Mouse (Mus musculus): ENCODE results near the gene Muc1.

The Muc1 gene

DNA sequence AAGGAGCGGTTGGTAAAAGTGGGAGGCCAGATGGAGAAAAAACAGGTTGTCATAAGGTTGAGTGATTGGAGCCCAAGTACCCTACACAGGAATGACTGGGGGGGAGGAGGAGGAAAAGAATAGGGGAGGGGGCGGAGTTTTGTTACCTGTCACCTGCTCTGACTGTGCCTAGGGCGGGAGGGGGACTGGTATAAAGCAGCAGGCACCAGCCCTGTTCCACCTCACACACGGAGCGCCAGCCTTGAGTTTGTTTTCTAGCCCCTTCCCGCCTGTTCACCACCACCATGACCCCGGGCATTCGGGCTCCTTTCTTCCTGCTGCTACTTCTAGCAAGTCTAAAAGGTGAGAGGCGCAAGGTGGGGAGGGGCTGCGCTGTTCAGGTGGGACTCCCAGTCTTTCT, at the start of gene Muc1:
Muc1 (plus strand) TSS at position 222 of the 400 bp plus-strand sequence.
- DNase-seq (ENCODE audit: low read depth, low spot score) = peak; percentile 55

DNA sequence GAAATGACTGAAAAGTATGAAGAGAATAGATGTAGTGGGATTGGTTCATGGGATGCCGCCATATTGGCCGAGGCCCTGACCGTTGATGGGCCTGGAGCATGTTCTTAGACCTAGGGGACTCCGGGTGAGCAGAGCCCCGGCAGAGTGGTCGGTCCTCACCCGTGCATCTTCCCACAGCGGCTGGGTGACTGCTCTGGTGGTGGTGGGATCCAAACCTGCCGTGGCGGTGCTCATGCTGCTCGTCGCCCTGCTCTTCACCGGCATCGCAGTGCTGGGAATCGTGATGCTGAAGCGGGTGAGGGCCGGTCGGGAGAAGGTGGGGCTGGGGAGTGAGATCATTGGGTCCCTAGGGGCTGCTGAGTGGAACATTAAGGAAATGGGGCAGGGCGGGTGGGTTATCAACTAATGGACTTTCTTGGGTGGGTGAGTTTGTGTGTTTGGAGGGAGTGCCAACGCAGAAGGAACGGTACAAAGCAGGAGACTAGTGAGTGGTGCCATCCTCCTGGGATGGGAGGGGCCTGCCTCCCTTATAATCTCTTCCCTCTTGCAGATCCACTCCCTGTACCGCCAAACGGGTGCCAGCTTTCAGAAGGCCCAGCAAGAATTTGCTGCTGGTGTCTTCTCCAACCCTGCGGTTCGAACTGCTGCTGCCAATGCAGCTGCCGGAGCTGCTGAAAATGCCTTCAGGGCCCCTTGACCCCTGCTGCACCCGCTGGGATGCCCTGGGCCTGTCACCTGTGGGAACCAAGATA, 46.9 kb upstream of the Muc1 start:
- DNase-seq (ENCODE audit: low read depth, low spot score) = no peak

DNA sequence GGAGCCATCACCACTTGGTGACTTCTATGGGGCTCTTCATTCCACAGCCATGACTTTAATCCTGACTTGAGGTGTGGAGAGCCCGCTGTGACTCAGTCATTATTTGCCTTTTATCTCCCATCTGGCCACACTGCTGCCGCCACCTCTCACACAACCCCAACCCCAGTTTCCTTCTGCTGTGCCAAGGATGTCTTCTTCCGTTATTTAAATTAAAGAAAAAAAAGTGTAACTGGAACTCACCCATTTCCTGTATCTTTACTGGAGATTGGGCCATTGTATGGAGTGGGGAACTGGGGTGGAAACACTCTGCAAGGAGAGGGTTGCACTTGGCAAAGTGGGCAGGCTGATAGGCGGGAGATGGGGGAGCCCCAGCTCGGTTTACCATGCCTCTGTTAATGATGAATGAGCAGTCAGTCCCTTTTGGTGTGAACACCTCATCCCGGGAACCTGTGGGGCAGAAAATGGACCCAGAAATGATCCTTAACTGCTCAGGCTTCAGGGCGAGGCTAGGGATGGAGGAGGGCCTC, 46.3 kb upstream of the Muc1 start:
- no peak for DNase-seq (ENCODE audit: low read depth, low spot score)

DNA sequence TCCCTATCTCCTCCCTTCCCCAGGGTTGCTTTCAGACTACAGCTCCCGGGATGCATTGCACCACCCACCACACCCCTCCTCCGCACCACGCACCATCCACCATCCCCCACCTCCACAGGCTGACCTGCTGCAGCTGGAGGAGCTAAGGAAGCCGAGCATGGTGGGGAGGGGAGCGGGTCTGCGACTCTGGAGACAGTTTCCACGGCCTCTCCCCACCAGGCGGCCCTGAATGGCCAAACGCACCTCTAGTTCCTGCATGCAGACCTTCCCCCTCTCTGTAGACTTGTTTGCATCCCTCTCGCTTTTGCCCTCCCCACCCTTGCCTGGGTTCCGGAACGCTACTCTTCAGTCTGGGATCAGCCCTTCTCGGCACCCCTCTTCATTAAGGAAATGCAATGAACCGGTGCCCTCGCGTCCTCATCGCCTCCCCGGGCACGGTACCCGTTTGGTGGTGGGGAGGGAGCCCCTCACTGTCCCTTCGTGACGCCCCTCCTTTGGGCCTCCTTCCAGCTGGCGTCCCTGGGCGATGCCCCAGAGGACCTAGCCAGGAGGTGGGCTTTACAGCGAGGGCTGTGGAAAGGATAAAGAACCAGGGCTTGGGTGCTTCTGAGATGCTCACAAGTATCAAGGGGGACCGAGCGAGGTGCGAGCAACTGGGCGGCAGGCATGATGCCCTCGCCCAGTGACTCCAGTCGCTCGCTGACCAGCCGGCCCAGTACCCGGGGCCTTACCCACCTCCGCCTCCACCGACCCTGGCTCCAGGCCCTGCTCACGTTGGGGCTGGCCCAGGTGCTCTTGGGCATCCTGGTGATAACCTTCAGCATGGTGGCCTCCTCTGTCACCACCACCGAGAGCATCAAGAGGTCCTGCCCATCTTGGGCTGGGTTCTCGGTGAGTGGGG, 45.5 kb upstream of the Muc1 start, which contains the start of gene Fam189b:
Fam189b (plus strand) TSS at position 86 of the 901 bp plus-strand sequence.
- peak; percentile 93 for DNase-seq (ENCODE audit: low read depth, low spot score)

DNA sequence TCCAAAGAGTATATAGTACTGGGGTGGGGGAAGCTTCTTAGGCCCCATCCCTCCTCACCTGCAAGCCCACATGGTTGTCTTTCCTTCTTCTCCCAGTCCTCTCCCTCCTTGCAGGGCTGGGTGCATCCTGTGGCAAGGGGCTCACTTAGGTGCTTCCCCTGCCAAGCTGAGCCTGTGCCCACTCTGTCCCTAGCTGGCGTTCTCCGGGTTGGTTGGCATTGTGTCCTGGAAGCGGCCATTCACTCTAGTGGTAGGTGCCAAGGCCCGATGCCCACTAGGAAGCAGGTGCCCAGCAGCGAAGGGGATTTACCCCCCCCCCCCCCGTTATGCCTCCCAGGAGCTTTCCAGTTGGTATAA, 44.9 kb upstream of the Muc1 start:
- no peak for DNase-seq (ENCODE audit: low read depth, low spot score)

DNA sequence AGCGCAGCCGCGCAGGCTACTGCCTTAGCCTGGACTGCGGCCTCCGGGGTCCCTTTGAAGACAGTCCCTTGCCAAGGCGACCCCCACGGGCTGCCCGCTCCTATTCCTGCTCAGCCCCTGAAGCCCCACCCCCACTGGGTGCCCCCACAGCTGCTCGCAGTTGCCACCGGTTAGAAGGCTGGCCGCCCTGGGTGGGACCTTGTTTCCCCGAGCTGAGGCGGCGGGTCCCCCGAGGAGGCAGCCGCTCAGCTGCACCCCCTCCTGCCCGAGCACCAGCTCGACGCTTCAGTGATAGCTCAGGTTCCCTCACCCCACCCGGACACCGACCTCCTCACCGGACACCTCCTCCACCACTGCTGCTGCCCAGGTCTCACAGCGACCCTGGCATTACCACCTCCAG, 41.7 kb upstream of the Muc1 start:
- no peak for DNase-seq (ENCODE audit: low read depth, low spot score)

DNA sequence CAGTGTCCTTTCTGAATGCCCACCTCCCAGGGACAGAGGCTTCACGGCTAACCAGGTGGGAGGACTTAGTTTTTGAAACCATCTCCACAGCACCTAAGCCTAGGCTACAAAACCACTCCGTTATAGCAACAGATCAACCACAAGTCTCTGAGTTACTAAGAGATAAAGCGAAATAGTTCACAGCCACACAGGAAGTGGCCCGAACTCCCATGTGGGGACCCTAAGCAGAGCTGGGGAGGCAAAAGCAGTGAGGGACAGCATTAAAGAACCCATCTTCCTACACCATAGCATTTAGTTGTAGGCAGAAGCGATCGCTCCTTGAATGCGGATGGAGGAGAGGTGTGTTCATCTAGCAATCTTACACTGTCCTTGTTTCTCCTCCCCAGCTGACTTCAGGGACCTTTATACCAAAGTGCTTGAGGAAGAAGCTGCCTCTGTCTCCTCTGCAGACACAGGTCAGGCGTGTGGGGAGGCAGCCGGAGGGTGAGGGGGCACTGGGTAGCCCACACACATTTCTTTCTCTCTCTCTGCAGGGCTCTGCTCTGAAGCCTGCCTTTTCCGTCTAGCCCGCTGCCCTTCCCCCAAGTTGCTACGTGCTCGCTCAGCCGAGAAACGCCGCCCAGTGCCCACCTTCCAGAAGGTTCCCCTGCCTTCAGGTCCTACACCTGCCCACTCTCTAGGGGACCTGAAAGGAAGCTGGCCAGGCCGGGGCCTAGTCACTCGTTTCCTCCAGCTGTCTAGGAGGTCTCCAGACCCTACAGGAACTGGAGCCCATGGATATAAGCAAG, 41.0 kb upstream of the Muc1 start:
- no peak for DNase-seq (ENCODE audit: low read depth, low spot score)

DNA sequence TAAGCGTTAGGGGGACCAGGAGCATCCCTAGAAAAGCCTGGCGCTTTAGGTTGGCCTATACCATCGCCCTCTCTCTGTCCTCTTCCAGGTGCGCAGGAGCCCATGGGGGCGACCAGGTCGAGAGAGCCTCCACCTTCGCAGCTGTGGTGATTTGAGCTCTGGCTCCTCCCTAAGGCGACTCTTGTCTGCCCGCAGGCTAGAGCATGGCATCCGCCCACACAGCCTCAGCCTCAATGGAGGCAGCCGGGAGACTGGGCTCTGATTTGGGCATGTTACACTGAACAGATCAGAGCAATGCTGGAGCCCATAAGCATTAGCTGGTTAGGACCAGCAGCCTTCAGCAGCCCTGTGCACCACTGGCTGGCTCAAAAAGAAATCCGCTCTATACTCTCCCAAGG, 40.4 kb upstream of the Muc1 start:
- no peak for DNase-seq (ENCODE audit: low read depth, low spot score)

DNA sequence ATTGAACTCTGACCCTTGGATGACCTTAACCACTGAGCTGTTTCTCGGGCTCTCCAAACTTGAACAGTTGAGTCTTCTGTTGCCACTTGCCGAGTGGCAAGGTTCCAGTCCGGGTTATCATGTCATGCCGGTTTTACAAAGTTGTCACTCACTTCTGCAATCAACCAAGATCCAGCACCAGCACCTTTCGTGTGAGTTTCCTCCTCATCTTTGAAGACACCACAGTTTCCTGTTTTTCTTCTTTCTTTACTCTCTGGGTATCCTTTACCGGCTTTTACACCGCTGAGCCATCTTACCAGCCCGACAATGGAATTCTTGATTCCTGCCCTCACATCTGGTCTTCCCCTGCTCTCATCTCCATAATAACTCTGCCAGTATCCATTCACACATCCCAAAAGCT, 38.4 kb upstream of the Muc1 start:
- no peak for DNase-seq (ENCODE audit: low read depth, low spot score)

DNA sequence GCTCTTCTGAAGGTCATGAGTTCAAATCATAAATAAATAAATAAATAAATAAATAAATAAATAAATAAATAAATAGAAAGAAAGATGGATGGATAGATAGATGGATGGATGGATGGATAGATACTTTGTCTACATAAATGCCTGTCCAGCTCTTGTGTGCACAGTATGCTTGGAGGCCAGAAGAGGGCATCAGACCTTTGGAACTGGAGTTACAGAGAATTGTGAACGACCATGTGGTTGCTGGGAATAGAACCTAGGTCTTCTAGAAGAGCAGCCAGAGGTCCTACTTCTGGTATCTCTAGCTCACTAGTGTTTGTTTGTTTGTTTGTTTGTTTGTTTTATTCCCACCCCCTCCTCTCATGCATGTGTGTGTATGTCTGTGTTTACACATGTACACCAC, 35.5 kb upstream of the Muc1 start:
- DNase-seq (ENCODE audit: low read depth, low spot score) = peak; percentile 59

DNA sequence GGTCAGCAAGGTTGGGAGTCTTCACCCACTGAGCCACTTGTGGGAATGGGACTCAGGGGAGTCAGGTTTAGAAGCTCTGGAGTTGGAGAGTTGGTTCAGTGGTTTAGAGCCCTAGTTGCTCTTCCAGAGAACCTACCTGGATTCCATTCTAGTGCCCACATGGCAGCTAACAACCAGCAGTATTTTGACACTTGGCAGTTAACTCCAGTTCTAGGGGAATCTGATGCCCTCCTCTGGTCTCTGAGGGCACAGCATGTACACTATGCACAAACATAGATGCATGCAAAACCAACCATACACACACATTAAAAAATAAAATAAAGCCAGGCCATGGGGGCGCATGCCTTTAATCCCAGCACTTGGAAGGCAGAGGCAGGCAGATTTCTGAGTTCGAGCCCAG, 35.0 kb upstream of the Muc1 start:
- DNase-seq (ENCODE audit: low read depth, low spot score) = no peak

DNA sequence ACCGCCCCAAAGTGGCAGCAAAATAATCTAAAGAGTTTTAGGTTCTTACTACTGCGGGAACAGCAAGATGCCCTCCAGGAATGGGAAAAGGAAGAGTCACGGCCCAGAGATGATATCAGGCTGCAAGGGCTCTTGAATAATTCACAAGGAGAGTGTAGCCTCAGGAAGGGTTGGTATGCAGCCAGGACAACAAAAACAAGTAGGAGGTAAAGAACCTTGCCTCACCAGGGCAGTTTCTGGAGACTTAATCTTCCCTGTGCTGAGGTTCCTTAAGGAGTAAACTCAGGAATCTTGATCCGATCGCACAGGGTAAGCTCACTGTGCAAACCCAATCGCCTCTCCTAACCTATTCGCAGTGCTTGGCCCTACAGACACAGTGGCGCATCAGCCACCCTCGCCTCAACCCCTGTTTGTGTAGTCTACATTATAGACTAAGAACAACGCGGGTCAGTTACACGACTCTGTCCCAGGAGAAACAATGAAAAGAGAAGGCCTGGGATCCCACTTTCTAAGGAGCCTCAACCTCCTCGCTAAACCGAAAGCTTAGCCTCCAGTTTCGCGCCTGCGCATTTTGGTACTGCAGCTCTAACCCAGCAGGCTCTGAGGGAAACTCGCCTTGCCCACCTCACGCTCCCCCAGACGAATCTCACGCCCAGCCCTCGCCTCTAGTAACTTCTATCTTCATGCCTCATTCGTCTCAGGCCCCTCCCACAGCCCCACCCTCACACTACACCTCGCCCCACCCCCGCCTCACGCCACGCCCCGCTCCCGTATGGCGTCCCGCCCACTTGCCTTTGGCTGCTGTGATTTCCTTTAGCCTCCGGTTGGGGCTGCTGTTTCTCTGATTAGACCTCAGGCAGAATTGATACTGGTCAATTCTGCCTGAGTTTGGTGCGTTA, 32.6 kb upstream of the Muc1 start:
- peak; percentile 97 for DNase-seq (ENCODE audit: low read depth, low spot score)

DNA sequence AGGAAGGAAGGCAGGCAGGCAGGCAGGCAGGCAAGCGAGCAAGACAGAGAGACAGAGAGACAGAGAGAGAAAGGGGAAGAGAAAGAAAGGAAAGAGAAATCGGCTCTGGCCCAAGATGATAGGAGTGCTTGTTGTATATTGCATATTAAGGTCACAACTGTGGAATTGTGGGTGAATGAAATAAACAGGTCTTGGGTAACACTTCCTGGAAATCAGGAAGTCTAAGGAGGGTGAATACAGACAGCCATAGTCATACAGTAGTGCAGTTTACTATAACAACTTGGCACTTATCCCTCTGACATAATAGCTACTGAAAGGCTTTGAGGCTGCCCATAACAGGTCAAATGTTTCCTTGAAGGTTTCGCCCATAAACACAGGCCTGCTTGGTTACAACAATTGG, 29.0 kb upstream of the Muc1 start:
- no peak for DNase-seq (ENCODE audit: low read depth, low spot score)

DNA sequence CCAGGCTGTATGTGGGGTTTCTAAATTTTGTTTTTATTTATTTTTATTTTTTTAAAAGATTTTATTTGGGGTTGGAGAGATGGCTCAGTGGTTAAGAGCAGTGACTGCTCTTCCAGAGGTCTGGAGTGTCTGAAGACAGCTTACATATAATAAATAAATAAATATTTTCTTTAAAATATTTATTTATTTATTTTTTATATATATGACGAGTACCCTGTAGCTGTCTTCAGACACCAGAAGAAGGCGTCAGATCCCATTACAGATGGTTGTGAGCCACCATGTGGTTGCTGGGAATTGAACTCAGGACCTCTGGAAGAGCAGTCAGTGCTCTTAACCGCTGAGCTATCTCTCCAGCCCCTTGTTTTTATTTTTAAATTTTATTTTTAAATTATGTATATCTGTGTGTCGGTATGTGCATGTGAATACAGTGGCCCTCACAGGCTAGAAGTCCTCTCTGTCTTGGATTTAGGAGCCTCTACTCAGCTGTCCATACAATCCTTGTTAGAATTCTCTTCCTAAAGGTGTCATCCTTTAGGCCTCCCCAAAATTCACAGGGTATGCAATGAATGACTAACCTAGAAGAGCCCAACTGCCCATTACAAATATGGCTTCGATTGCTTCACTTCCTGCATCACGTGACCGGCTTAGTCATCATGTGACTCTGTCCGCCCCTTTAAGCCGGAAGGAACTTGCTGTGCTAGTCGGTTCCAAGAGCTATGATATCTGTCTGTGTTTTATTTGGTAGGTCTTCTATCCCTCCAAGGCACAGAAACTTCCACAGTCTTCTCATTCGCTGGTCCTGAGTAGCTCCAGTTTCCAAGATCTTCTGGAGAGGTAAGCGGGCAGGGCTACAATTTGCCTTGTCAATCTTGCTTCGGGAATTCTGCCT, 26.4 kb upstream of the Muc1 start, which contains the start of gene Gba:
Gba (plus strand) TSS at position 676 of the 889 bp plus-strand sequence.
- DNase-seq (ENCODE audit: low read depth, low spot score) = peak; percentile 93

DNA sequence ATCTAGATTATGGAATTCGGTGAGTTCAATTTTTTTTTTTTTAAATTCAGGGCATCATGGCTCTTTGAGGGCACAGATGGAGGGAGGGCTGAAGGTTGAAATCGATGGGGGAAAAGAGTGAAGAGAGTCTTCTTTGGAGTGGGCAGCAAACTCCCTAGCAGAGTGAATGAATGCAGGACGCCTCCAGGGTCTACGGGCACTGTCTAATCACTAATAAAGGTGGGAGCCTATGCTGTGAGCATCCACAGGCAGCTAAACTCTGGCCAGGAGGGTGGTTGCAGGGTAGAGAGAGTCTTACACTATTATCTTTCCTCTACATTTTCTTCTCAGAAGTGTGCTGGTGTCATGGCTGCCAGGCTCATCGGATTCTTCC, 25.7 kb upstream of the Muc1 start:
- no peak for DNase-seq (ENCODE audit: low read depth, low spot score)

DNA sequence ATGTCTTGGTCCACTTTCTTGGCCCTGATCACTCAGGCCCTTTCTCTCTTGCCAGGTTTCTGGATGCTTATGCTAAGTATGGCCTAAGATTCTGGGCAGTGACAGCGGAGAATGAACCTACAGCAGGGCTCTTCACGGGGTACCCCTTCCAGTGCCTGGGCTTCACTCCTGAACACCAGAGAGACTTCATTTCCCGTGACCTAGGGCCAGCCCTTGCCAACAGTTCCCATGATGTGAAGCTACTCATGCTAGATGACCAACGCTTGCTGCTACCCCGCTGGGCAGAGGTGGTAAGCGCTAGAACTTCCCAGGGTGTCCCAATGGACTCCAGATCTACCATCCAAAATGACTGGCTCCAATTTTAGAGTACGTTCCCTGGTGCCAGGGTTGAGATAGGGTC, 22.8 kb upstream of the Muc1 start:
- DNase-seq (ENCODE audit: low read depth, low spot score) = no peak

DNA sequence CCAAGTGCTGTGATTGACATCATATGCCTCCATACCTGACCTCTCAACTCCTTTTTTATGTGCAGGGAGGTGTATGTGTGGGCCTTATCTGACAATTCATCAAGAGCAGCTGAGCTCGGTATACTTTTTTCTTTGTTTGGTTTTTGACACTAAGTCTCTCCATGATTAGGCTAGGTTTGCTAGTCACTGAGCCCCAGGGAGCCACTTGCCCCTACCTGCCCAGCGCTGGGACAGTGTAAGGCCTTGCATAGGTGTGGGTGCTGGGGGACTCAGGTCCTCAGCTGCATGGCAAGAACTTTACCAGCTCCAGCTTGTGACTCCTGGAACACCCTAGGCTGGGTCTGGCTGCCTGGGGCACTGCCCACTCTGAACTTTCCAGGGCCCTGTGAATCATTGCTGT, 22.2 kb upstream of the Muc1 start:
- DNase-seq (ENCODE audit: low read depth, low spot score) = no peak

DNA sequence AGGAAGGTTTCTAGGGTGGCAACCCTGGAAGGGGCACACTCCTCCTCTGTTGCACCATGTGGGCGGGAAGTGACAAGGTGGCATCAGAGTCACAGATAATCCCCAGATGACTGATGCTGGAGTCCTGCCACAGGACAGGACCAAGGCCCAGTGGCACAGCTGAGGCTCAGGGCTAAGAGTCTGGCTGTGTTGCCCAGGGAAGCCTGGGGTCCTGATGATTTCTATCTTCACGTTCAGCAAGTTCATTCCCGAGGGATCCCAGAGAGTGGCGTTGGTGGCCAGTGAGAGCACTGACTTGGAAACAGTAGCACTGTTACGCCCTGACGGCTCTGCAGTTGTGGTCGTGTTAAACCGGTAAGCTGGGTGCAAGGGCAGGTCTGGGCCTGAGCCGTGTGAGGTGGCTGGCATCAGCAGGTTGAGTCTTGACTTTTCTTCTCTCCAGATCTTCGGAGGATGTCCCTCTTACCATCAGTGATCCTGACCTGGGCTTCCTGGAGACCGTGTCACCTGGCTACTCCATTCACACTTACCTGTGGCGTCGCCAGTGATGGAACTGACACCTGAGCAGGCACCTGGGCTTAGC, 20.7 kb upstream of the Muc1 start:
- no peak for DNase-seq (ENCODE audit: low read depth, low spot score)

DNA sequence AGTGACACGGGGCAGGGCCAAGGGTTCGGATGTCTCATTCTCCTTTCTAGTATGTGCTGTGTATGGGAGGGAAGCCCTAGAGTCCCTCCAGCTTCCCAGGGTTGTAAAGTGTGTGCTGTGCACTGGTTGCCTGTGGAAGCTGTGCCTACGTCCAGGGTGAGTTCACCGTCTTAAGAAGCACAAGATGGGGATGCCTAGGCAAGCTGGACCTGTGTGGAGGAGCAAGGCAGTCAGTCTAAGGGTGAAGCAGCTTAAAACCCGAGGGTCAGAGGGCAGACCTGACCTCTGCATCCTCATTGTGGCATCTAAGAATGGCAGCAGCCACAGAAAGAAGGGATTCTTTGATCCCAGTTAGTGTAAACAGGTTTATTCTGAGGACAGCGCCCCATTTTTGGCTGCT, 20.1 kb upstream of the Muc1 start:
- DNase-seq (ENCODE audit: low read depth, low spot score) = no peak

All from ES-CJ7 (cell line).